Mouse (Mus musculus) testis, adult 2 months (tissue): Measurements from ENCODE around the gene Havcr1.

Experiments used
- CTCF ChIP-seq: fragments of 200-500 bp; IDR thresholded peaks from 2 replicates; pipeline ENCODE4 v1.5.1; 2012; ENCODE audit warnings: low read depth, mild to moderate bottlenecking, inconsistent platforms, low read length, moderate library complexity; ENCODE audit not compliant: control insufficient read depth, insufficient read depth, insufficient replicate concordance
- POLR2A ChIP-seq: fragments of 200-500 bp; IDR thresholded peaks from 2 replicates; pipeline ENCODE4 v1.6.1; 2012; ENCODE audit warnings: low read depth, mild to moderate bottlenecking, inconsistent platforms, low read length, moderate library complexity; ENCODE audit not compliant: control insufficient read depth

DNA sequence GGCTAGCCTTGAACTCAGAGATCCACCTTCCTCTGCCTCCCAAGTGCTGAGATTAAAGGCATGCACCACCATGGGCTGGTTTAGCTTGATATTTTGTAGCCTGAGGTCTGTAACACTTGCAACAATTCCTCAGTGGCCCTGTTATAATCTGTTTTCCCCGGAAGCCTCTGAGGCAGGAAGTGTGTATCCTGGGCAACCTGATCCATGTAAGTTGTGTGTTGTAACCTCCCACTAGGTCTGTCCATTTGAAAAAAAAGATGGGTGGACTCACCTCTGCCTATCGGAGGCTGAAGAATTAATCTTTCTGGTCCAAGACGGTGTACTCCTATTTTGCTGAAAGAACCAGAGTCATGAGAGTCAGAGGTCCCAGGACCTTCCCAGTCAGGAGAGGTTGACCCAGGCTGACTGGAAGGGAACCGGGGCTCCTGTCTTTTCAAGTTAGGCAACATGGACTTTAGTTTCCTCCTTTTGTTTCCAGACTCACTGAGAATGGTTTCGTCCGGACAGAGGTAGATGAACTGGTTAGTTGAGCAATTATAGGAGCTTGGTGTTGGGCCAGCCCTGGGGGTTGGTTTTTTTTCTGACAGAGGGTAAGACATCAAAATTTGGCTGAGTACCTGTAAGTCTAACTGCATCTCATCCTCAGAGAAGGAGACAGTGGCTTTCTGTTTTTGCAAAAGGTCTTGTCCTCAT lies 28.1 kb upstream of the Havcr1 start, which contains the start of gene Timd2:
- TF ChIP-seq CTCF (no peak), POLR2A (no peak)
